17 mouse cellular contexts compared by ENCODE assay signal in genomic region chr8:35959201-35959600, GRCm38 (mm10).
DNase-seq lines count a peak whose midpoint lies in the region; ATAC-seq and TF ChIP-seq lines count a peak whose summit lies in the region.
"Had no signal": no experiment of that assay in that cellular context is flagged by ENCODE, and none has a peak within 500 bp of the region (broad histone marks: within the 10 kb centered on the region; RNA-seq: fewer than 3 reads in every experiment).

No protein-coding gene starts in this region.

- H3K27ac ChIP-seq in hindbrain, embryonic 16.5 days (ENCODE audit: low read depth, low read length): no peak overlapping the region
- no peak overlapping the region for H3K27ac ChIP-seq in hindbrain, embryonic 14.5 days
- no peak overlapping the region for H3K27ac ChIP-seq in midbrain, embryonic 11.5 days (ENCODE audit: low read depth, low read length)
- no peak overlapping the region for H3K27ac ChIP-seq in midbrain, embryonic 15.5 days
- H3K27ac ChIP-seq: forebrain, embryonic 13.5 days; heart, embryonic 10.5 days; liver, embryonic 12.5 days; neural tube, embryonic 13.5 days had no signal

- no peak for DNase-seq in hindbrain, embryonic 14.5 days (ENCODE audit: low spot score)
- peak; percentile 59 for DNase-seq in midbrain, embryonic 11.5 days (ENCODE audit: low spot score, missing footprints)
- peak; percentile 91 for DNase-seq in cerebellum, adult 9-10 months
- DNase-seq in layer of hippocampus, postnatal 25 days (ENCODE audit: extremely low spot score in 1 of 2, low spot score in 1 of 2): no peak
- DNase-seq in adrenal gland, postnatal 25 days: no peak
- DNase-seq: B cell, adult 2 months; heart, postnatal 36 days; lung, postnatal 4 days had no signal

- peaks cover 8% of the 10 kb centered on the region; the same call in 1 of the 2 replicates for H3K4me1 ChIP-seq in hindbrain, embryonic 16.5 days (ENCODE audit: control insufficient read depth, insufficient read depth, low read depth, low read length)
- H3K4me1 ChIP-seq in hindbrain, embryonic 14.5 days (replicated peaks; ENCODE audit: control insufficient read depth, insufficient read depth, low read length): no peaks in the 10 kb centered on the region; the same call in 1 of the 2 replicates
- peaks cover 6% of the 10 kb centered on the region for H3K4me1 ChIP-seq in midbrain, embryonic 11.5 days (ENCODE audit: control insufficient read depth, insufficient read depth, low read length)
- peaks cover 21% of the 10 kb centered on the region for H3K4me1 ChIP-seq in midbrain, embryonic 15.5 days
- H3K4me1 ChIP-seq: liver, embryonic 12.5 days had no signal

- H3ac ChIP-seq in myocyte (ENCODE audit: control insufficient read depth, insufficient read length): no peak overlapping the region

- H3K36me3 ChIP-seq in hindbrain, embryonic 16.5 days (ENCODE audit: control insufficient read depth, insufficient read depth, low read length): no peaks in the 10 kb centered on the region
- no peaks in the 10 kb centered on the region for H3K36me3 ChIP-seq in hindbrain, embryonic 14.5 days (replicated peaks; ENCODE audit: control insufficient read depth, insufficient read depth)
- H3K36me3 ChIP-seq in midbrain, embryonic 11.5 days (ENCODE audit: control insufficient read depth, insufficient read depth, low read length): no peaks in the 10 kb centered on the region
- H3K36me3 ChIP-seq in midbrain, embryonic 15.5 days (replicated peaks): no peaks in the 10 kb centered on the region
- H3K36me3 ChIP-seq in myocyte (ENCODE audit: control insufficient read depth, insufficient read depth): no peaks in the 10 kb centered on the region
- H3K36me3 ChIP-seq: heart, embryonic 10.5 days; liver, embryonic 12.5 days; neural tube, embryonic 13.5 days had no signal

- H3K9ac ChIP-seq in hindbrain, embryonic 16.5 days (ENCODE audit: low read depth, low read length): no peak overlapping the region
- H3K9ac ChIP-seq in hindbrain, embryonic 14.5 days: no peak overlapping the region
- no peak overlapping the region for H3K9ac ChIP-seq in midbrain, embryonic 11.5 days (ENCODE audit: low read length)
- H3K9ac ChIP-seq in midbrain, embryonic 15.5 days: no peak overlapping the region
- H3K9ac ChIP-seq: forebrain, embryonic 13.5 days; liver, embryonic 12.5 days; neural tube, embryonic 13.5 days had no signal

- ATAC-seq in hindbrain, embryonic 16.5 days: peak; percentile 57
- no peak for ATAC-seq in hindbrain, embryonic 14.5 days (ENCODE audit: low FRiP score)
- no peak for ATAC-seq in midbrain, embryonic 11.5 days (ENCODE audit: low FRiP score)
- no peak for ATAC-seq in midbrain, embryonic 15.5 days (replicated peaks)
- ATAC-seq: forebrain, embryonic 13.5 days; inflammation-experienced regulatory T-cells, adult 6 months; liver, embryonic 12.5 days; midbrain, embryonic 16.5 days had no signal

- 66% methylated on average over 4 of the region's 4 CpGs for WGBS in hindbrain, embryonic 16.5 days
- WGBS in hindbrain, embryonic 14.5 days: 69% methylated on average over 4 of the region's 4 CpGs
- WGBS in midbrain, embryonic 11.5 days: 80% methylated on average over 4 of the region's 4 CpGs
- WGBS in midbrain, embryonic 15.5 days: 76% methylated on average over 4 of the region's 4 CpGs

- no peak for TF ChIP-seq POLR2A in myocyte (IDR thresholded peaks at IDR 0.05; ENCODE audit: insufficient read length, low read depth)

- H3K79me2 ChIP-seq in myocyte (ENCODE audit: control insufficient read depth, insufficient read depth): no peaks in the 10 kb centered on the region

- no peak overlapping the region for H3K4me3 ChIP-seq in hindbrain, embryonic 16.5 days (ENCODE audit: low read length)
- no peak overlapping the region for H3K4me3 ChIP-seq in hindbrain, embryonic 14.5 days (replicated peaks; ENCODE audit: low read length)
- no peak overlapping the region for H3K4me3 ChIP-seq in midbrain, embryonic 11.5 days (ENCODE audit: low read depth, low read length)
- no peak overlapping the region for H3K4me3 ChIP-seq in midbrain, embryonic 15.5 days
- H3K4me3 ChIP-seq in myocyte: no peak overlapping the region
- H3K4me3 ChIP-seq: forebrain, embryonic 13.5 days; heart, embryonic 10.5 days; liver, embryonic 12.5 days; neural tube, embryonic 13.5 days had no signal

- no peaks in the 10 kb centered on the region for H3K27me3 ChIP-seq in hindbrain, embryonic 16.5 days (replicated peaks; ENCODE audit: control insufficient read depth, insufficient read depth, low read length)
- H3K27me3 ChIP-seq in hindbrain, embryonic 14.5 days (ENCODE audit: control insufficient read depth, insufficient read depth, low read length): no peaks in the 10 kb centered on the region
- no peaks in the 10 kb centered on the region for H3K27me3 ChIP-seq in midbrain, embryonic 11.5 days (ENCODE audit: control insufficient read depth, insufficient read depth, low read length)
- no peaks in the 10 kb centered on the region for H3K27me3 ChIP-seq in midbrain, embryonic 15.5 days (replicated peaks)
- H3K27me3 ChIP-seq in myocyte (ENCODE audit: control insufficient read depth, insufficient read depth, insufficient read length): no peaks in the 10 kb centered on the region
- H3K27me3 ChIP-seq: forebrain, embryonic 13.5 days; liver, embryonic 12.5 days; neural tube, embryonic 13.5 days had no signal

- no peaks in the 10 kb centered on the region for H3K9me3 ChIP-seq in hindbrain, embryonic 16.5 days (ENCODE audit: control insufficient read depth, low read length)
- no peaks in the 10 kb centered on the region for H3K9me3 ChIP-seq in hindbrain, embryonic 14.5 days (ENCODE audit: control insufficient read depth, low read length)
- no peaks in the 10 kb centered on the region for H3K9me3 ChIP-seq in midbrain, embryonic 11.5 days (ENCODE audit: control insufficient read depth, low read length)
- no peaks in the 10 kb centered on the region for H3K9me3 ChIP-seq in midbrain, embryonic 15.5 days
- H3K9me3 ChIP-seq: forebrain, embryonic 13.5 days; heart, embryonic 10.5 days; liver, embryonic 12.5 days; neural tube, embryonic 13.5 days had no signal

- no peak overlapping the region for H3K4me2 ChIP-seq in hindbrain, embryonic 16.5 days (ENCODE audit: low read length)
- H3K4me2 ChIP-seq in hindbrain, embryonic 14.5 days (replicated peaks): no peak overlapping the region
- H3K4me2 ChIP-seq in midbrain, embryonic 11.5 days: no peak overlapping the region
- H3K4me2 ChIP-seq in midbrain, embryonic 15.5 days: no peak overlapping the region
- no peak overlapping the region for H3K4me2 ChIP-seq in myocyte (ENCODE audit: low read depth)
- H3K4me2 ChIP-seq: forebrain, embryonic 13.5 days; liver, embryonic 12.5 days; neural tube, embryonic 13.5 days had no signal

TF ChIP-seq in myocyte, 11 proteins besides CTCF, POLR2A, EP300 and RAD21:
- TF ChIP-seq TCF3 (IDR thresholded peaks at IDR 0.05; ENCODE audit: insufficient read length, low read depth) (no peak), E2F4 (IDR thresholded peaks at IDR 0.05; ENCODE audit: insufficient read depth) (no peak), CEBPB (IDR thresholded peaks at IDR 0.05; ENCODE audit: insufficient read depth, poor library complexity, severe bottlenecking) (no peak), SRF (IDR thresholded peaks at IDR 0.05; ENCODE audit: control insufficient read depth, insufficient read length, low read depth) (no peak), POLR2AphosphoS2 (IDR thresholded peaks at IDR 0.05; ENCODE audit: insufficient read length, low read depth) (no peak), MAX (IDR thresholded peaks at IDR 0.05; ENCODE audit: low read depth) (no peak), MYOG (IDR thresholded peaks at IDR 0.05; ENCODE audit: control insufficient read depth in 1 of 3, insufficient read depth in 1 of 3, insufficient read length in 2 of 3, low read depth in 2 of 3) (peak in 2 of 3 experiments; percentile 18 to 29)

Comparison
In these comparisons a context has a peak if more than half of its experiments do, and no peak if none do; other contexts are left out.
1. DNase-seq: peak in midbrain, embryonic 11.5 days (single experiment) and cerebellum, adult 9-10 months (single experiment); none in hindbrain, embryonic 14.5 days (single experiment), layer of hippocampus, postnatal 25 days (0 of 2) and adrenal gland, postnatal 25 days (single experiment).